In genomic region chr10:64278836-64279235, GRCm38 (mm10) we compare ENCODE assay signal across 9 mouse cellular contexts.
DNase-seq lines count a peak whose midpoint lies in the region; TF ChIP-seq lines count a peak whose summit lies in the region.
"Had no signal": no experiment of that assay in that cellular context is flagged by ENCODE, and none has a peak within 500 bp of the region (broad histone marks: within the 10 kb centered on the region; RNA-seq: fewer than 3 reads in every experiment).

No protein-coding gene starts in this region.

- TF ChIP-seq CTCF in brain, embryonic 14.5 days (IDR thresholded peaks at IDR 0.05; ENCODE audit: borderline replicate concordance, extremely low read depth, insufficient read depth, insufficient read length): no peak

- peak; percentile 16 for DNase-seq in heart, adult 8-10 months (ENCODE audit: low spot score)
- DNase-seq in heart, postnatal 25 days (ENCODE audit: low spot score): no peak
- peak; percentile 18 for DNase-seq in brain, embryonic 14.5 days (ENCODE audit: low read depth)
- peak; percentile 10 for DNase-seq in cerebellum, adult 8-10 months
- peak; percentile 8 for DNase-seq in layer of hippocampus, adult 9-10 months (ENCODE audit: low spot score)
- DNase-seq in kidney, postnatal 25 days: no peak
- no peak for DNase-seq in adrenal gland, postnatal 25 days
- DNase-seq: gastrocnemius, postnatal 10 days; lung, adult 18-20 months had no signal

- TF ChIP-seq POLR2A in brain, embryonic 14.5 days (IDR thresholded peaks at IDR 0.05; ENCODE audit: borderline replicate concordance, extremely low read depth, insufficient read depth, insufficient read length, poor library complexity, severe bottlenecking): no peak

- intact Hi-C loops in heart, postnatal 25 days (cut with DNase I): loop anchor here (10.0 kb wide), 2 partner anchors 194 to 694 kb away; no protein-coding TSS in a partner anchor

Comparison
In these comparisons a context has a peak if more than half of its experiments do, and no peak if none do; other contexts are left out.
1. DNase-seq: peak in heart, adult 8-10 months (single experiment), brain, embryonic 14.5 days (single experiment), cerebellum, adult 8-10 months (single experiment) and layer of hippocampus, adult 9-10 months (single experiment); none in heart, postnatal 25 days (single experiment), kidney, postnatal 25 days (0 of 2) and adrenal gland, postnatal 25 days (single experiment).